Mouse (Mus musculus) embryonic facial prominence, embryonic 13.5 days (tissue): ENCODE measurements at regions not wholly inside any gene's neighbourhood (a gene's known extent, or its start where the extent isn't known, plus 50 kb on each side); places are given as distances from the start of the nearest gene placed in this dataset.

Source experiments
- ATAC-seq: fragments of 200-750 bp; cut with Nextera tagmentation; 2 replicates; pipeline ENCODE4 v1.8.0; 2017; ENCODE audit warnings: low read depth; ENCODE audit not compliant: insufficient number of reproducible peaks, insufficient read depth, low FRiP score, low TSS enrichment
- H3K27ac ChIP-seq: fragments of 300-500 bp; sonication (generic); 2 replicates; pipeline ENCODE4 v1.5.1; 2015; ENCODE audit warnings: moderate library complexity, mild to moderate bottlenecking, inconsistent platforms
- H3K27me3 ChIP-seq: fragments of 300-500 bp; sonication (generic); 2 replicates; pipeline ENCODE4 v1.6.1; 2015; ENCODE audit warnings: mild to moderate bottlenecking, inconsistent platforms
- H3K36me3 ChIP-seq: fragments of 300-500 bp; sonication (generic); 2 replicates; pipeline ENCODE4 v1.6.1; 2015; ENCODE audit warnings: mild to moderate bottlenecking, inconsistent platforms
- H3K4me1 ChIP-seq: fragments of 300-500 bp; sonication (generic); 2 replicates; pipeline ENCODE4 v1.6.1; 2015; ENCODE audit warnings: inconsistent platforms
- H3K4me2 ChIP-seq: fragments of 300-500 bp; sonication (generic); 2 replicates; pipeline ENCODE4 v1.6.1; 2015; ENCODE audit warnings: moderate library complexity, mild to moderate bottlenecking, inconsistent platforms
- H3K4me3 ChIP-seq: fragments of 300-500 bp; sonication (generic); 2 replicates; pipeline ENCODE4 v1.5.1; 2015; ENCODE audit warnings: mild to moderate bottlenecking, inconsistent platforms
- H3K9ac ChIP-seq: fragments of 300-500 bp; sonication (generic); 2 replicates; pipeline ENCODE4 v1.6.1; 2015; ENCODE audit warnings: mild to moderate bottlenecking, inconsistent platforms
- H3K9me3 ChIP-seq: fragments of 300-500 bp; sonication (generic); 2 replicates; pipeline ENCODE4 v1.6.1; 2016; ENCODE audit warnings: inconsistent platforms
- WGBS: fragments of 180-500 bp; shearing (Covaris S2); methylation state at CpG from one replicate; pipeline ENCODE4 v1.1.7; 2015; ENCODE audit warnings: mixed read lengths; 5-methylcytosine and 5-hydroxymethylcytosine counted together

- ATAC-seq, result no peak
These were observed 1154.7 kb upstream of the Tenm3 start for GRCm38 (mm10) chr8:49998281-49999037.

More at GRCm38 (mm10) chr8:49998281-49999037, 1154.7 kb upstream of the Tenm3 start:
- Histone ChIP-seq H3K9ac (no peak overlapping the region), H3K9me3 (no peaks in the 10 kb centered on the region), H3K4me2 (no peak overlapping the region), H3K36me3 (no peaks in the 10 kb centered on the region), H3K4me3 (no peak overlapping the region), H3K27ac (no peak overlapping the region), H3K4me1 (no peaks in the 10 kb centered on the region), H3K27me3 (no peaks in the 10 kb centered on the region)
- WGBS, result 24% methylated on average over 8 of the region's 8 CpGs
